Mouse (Mus musculus): ENCODE measurements around the gene Sesn1.

- TF ChIP-seq CTCF (IDR thresholded peaks at IDR 0.05; ENCODE audit: low read depth, low read length) (no peak), EP300 (IDR thresholded peaks at IDR 0.05; ENCODE audit: insufficient read depth, low read depth, low read length) (no peak)
Measured at GRCm38 (mm10) chr10:41821171-41821570, 11.4 kb downstream of the Sesn1 start.
